Mouse (Mus musculus) monocyte, adult 2 months (primary cell): Measurements from ENCODE around the gene Gatd1.
"Not testable (repeated sequence)": the region's sequence is repeated elsewhere in the genome, so short reads cannot be mapped to it uniquely, and the experiment has no call there.

Experiments
- DNase-seq, 2 experiments: peaks; one replicate each; pipeline ENCODE4 v3.0.0; 2022; ENCODE audit warnings: low spot score in 2 of 2, low read depth in 1 of 2

Gatd1 gene

GRCm38 (mm10) chr7:141413809-141414584 is at the start of gene Gatd1:
Gatd1 (minus strand) TSS chr7:141414136.
- peak; percentile 94 to 97 for DNase-seq

- no peak for DNase-seq
Observed at GRCm38 (mm10) chr7:141462333-141462821, 48.4 kb upstream of the Gatd1 start.

- DNase-seq, result no peak
Observed at GRCm38 (mm10) chr7:141461521-141462332, 47.8 kb upstream of the Gatd1 start.

GRCm38 (mm10) chr7:141460391-141461113 is 46.6 kb upstream of the Gatd1 start, which contains the start of gene Cracr2b:
Cracr2b (plus strand) TSS chr7:141461094.
- DNase-seq, result no peak

- no peak for DNase-seq
Observed at GRCm38 (mm10) chr7:141460001-141460390, 46.1 kb upstream of the Gatd1 start.

GRCm38 (mm10) chr7:141459301-141459711 is 45.4 kb upstream of the Gatd1 start:
- no peak for DNase-seq

- no peak for DNase-seq
Observed at GRCm38 (mm10) chr7:141458661-141459060, 44.7 kb upstream of the Gatd1 start.

- no peak for DNase-seq
Observed at GRCm38 (mm10) chr7:141457986-141458660, 44.2 kb upstream of the Gatd1 start.

GRCm38 (mm10) chr7:141457236-141457635 is 43.3 kb upstream of the Gatd1 start:
- no peak for DNase-seq

GRCm38 (mm10) chr7:141456739-141457138 is 42.8 kb upstream of the Gatd1 start:
- no peak for DNase-seq

GRCm38 (mm10) chr7:141455610-141456314 is 41.8 kb upstream of the Gatd1 start:
- no peak for DNase-seq

- DNase-seq, result peak; percentile 73 to 86
Observed at GRCm38 (mm10) chr7:141454967-141455551, 41.1 kb upstream of the Gatd1 start, which contains the start of gene Pnpla2. Pnpla2 (plus strand) TSS chr7:141455198.

GRCm38 (mm10) chr7:141453636-141454035 is 39.7 kb upstream of the Gatd1 start:
- DNase-seq, result no peak

GRCm38 (mm10) chr7:141451928-141452327 is 38.0 kb upstream of the Gatd1 start:
- DNase-seq, result no peak

GRCm38 (mm10) chr7:141447110-141447991 is 33.4 kb upstream of the Gatd1 start, which contains the start of gene Rplp2:
Rplp2 (plus strand) TSS chr7:141447370.
- peak; percentile 79 to 92 for DNase-seq

GRCm38 (mm10) chr7:141446374-141446773 is 32.4 kb upstream of the Gatd1 start:
- DNase-seq, result not testable (repeated sequence)

GRCm38 (mm10) chr7:141443828-141444237 is 29.9 kb upstream of the Gatd1 start, which contains the start of gene Pidd1:
Pidd1 (minus strand) TSS chr7:141444025.
- no peak for DNase-seq

- no peak for DNase-seq
Observed at GRCm38 (mm10) chr7:141443081-141443821, 29.3 kb upstream of the Gatd1 start.
